Mouse (Mus musculus) liver, embryonic 12.5 days (tissue): ENCODE data around the gene Hadha. TPM values are rescaled to one million over a fixed set of nuclear protein-coding genes. Genes with fewer than 3 reads are reported as not detected.

Experiments used
- ATAC-seq: fragments of 200-750 bp; cut with Nextera tagmentation; 2 replicates; pipeline ENCODE4 v1.8.0; 2017; ENCODE audit warnings: moderate number of reproducible peaks, mild to moderate bottlenecking, moderate library complexity
- H3K27ac ChIP-seq: fragments of 300-500 bp; sonication (generic); 2 replicates; pipeline ENCODE4 v1.5.1; 2016; ENCODE audit warnings: mild to moderate bottlenecking
- H3K27me3 ChIP-seq: fragments of 300-500 bp; sonication (generic); replicated peaks from 2 replicates; pipeline ENCODE4 v1.6.1; 2016; ENCODE audit warnings: mild to moderate bottlenecking, moderate library complexity
- H3K36me3 ChIP-seq: fragments of 300-500 bp; sonication (generic); 2 replicates; pipeline ENCODE4 v1.6.1; 2016; ENCODE audit warnings: mild to moderate bottlenecking, moderate library complexity
- H3K4me1 ChIP-seq: fragments of 300-500 bp; sonication (generic); 2 replicates; pipeline ENCODE4 v1.6.1; 2016
- H3K4me2 ChIP-seq: fragments of 300-500 bp; sonication (generic); 2 replicates; pipeline ENCODE4 v1.6.1; 2016; ENCODE audit warnings: mild to moderate bottlenecking, moderate library complexity
- H3K4me3 ChIP-seq: fragments of 300-500 bp; sonication (generic); 2 replicates; pipeline ENCODE4 v1.5.1; 2016; ENCODE audit warnings: mild to moderate bottlenecking, moderate library complexity
- H3K9ac ChIP-seq: fragments of 300-500 bp; sonication (generic); 2 replicates; pipeline ENCODE4 v1.6.1; 2016; ENCODE audit warnings: mild to moderate bottlenecking, moderate library complexity
- H3K9me3 ChIP-seq: fragments of 300-500 bp; sonication (generic); replicated peaks from 2 replicates; pipeline ENCODE4 v1.6.1; 2016; ENCODE audit warnings: mild to moderate bottlenecking, moderate library complexity
- WGBS: fragments of 180-500 bp; shearing (Covaris S2); methylation state at CpG from one replicate; pipeline ENCODE4 v1.1.7; 2016; ENCODE audit not compliant: insufficient replicate concordance; 5-methylcytosine and 5-hydroxymethylcytosine counted together
- polyA plus RNA-seq: library from polyadenylated mRNA; unstranded; fragments of >200 nt; fragmentation: Nextera tagmentation; extraction: Ambion mirVana; gene quantifications from 2 replicates; pipeline ENCODE4 v1.2.1, GENCODE M21; 2016

The Hadha gene
- polyA plus RNA-seq, 1 experiment from 2014 or later = 92.2 TPM

DNA sequence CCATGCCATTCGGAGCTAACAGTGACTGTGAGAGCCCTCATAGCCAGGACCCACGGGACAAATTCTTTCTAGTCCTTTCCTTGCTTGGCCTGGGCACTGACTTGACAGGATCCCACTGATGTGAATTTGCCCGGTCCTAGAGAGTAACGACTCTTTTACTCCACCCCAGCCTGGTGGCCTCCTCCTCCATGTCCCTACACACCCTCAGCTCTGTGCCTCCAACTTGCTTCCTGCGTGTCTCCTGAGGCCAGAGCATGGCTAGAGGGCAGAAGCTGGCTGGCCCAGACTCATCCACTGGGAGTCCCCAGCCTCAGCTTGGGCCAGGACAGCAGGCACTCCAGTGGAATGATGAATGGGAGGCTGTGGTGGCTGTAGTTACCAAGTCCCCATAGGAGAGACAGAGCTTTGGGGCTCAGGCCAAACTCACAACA lies 47.3 kb downstream of the Hadha start:
- Histone ChIP-seq H3K4me3 (no peak overlapping the region), H3K36me3 (no peaks in the 10 kb centered on the region), H3K27me3 (peaks cover 98% of the 10 kb centered on the region), H3K4me2 (no peak overlapping the region), H3K9ac (no peak overlapping the region), H3K9me3 (no peaks in the 10 kb centered on the region), H3K27ac (no peak overlapping the region), H3K4me1 (peaks cover 27% of the 10 kb centered on the region)
- no peak for ATAC-seq
- 22% methylated on average over 5 of the region's 5 CpGs for WGBS

DNA sequence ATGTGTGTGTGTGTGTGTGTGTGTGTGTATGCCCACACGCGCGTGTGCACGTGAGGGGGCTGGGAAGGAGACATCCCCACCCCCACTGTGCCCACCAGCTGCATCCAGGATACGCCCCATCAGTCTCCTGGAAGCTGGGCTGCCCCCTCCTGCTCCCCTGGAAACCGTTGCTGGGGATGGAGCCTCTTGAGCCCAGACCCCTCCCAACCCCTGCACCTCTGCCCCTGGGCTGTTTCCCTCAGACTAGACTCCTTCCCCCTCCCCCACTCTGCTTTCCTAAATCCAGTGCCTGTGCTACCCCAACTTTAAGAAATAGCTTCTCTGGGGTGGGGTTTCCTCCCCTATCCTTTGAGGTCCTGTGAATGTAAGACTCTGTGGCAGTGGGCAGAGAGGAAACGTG lies 47.8 kb downstream of the Hadha start:
- no peaks in the 10 kb centered on the region for H3K36me3 ChIP-seq
- H3K4me1 ChIP-seq = peaks cover 27% of the 10 kb centered on the region
- no peak overlapping the region for H3K4me2 ChIP-seq
- no peak overlapping the region for H3K27ac ChIP-seq
- no peak overlapping the region for H3K9ac ChIP-seq
- peaks cover 98% of the 10 kb centered on the region for H3K27me3 ChIP-seq
- no peak overlapping the region for H3K4me3 ChIP-seq
- WGBS = 28% methylated on average over 7 of the region's 7 CpGs
- H3K9me3 ChIP-seq = no peaks in the 10 kb centered on the region
- no peak for ATAC-seq

DNA sequence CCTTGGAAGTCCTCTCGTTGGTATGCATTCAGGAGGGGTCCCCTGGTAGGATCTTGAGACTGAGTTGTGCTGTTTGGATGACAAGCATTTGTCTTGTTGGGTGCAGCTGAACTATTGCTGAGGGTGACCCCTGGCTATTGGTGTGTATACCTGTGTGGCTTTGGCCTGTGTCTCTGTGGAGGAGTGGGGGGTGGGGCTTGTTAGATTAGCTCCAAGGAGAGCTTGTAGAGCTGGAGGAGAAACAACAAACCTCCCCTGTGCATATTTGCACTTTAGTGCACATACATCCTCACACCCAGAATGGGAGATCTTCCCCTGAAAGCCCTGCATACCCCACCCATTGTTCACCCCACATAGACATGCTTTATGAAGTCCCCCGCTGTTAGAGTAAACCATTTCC lies 48.2 kb downstream of the Hadha start:
- H3K27me3 ChIP-seq = peaks cover 94% of the 10 kb centered on the region
- no peak overlapping the region for H3K4me2 ChIP-seq
- no peaks in the 10 kb centered on the region for H3K9me3 ChIP-seq
- H3K4me1 ChIP-seq = peaks cover 27% of the 10 kb centered on the region
- 25% methylated on average over 2 of the region's 2 CpGs for WGBS
- H3K4me3 ChIP-seq = no peak overlapping the region
- H3K27ac ChIP-seq = no peak overlapping the region
- H3K9ac ChIP-seq = no peak overlapping the region
- no peak for ATAC-seq
- H3K36me3 ChIP-seq = no peaks in the 10 kb centered on the region

DNA sequence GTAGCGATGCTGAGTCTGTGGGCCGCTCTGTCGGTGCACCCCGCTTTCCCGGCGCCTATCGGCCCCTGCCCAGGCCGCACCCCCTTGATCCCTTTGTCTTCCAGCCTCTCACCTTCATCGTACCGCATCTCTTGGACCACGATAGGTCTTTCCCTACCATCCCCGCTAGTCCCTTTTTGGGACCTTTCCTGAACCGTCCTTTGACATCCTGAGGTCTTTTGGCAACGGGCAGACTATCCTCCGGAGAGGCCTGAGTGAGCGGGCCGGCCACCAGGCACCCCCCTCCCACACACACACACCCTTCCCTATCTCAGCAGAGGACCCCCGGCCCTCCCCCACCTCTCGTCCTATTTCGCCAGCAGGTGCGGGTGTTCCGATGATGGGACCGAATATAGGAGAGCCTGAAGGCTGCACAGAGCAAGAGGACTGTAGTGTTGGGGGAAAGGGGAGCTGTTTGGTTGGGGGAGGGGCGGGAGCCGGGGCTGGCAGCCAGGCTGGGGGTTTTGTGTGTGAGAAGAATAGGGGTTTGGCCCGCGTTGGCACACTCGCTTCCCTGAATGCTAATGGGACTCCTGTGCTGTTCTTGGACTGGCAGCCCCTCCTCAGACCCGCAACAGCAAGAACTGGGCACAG lies 49.2 kb downstream of the Hadha start, which contains the start of gene 3110082J24Rik:
3110082J24Rik (minus strand) TSS at position 419 of the 633 bp plus-strand sequence.
- Histone ChIP-seq H3K4me2 (peak within 1 kb of the TSS; percentile 67), H3K9me3 (0 out of 2 replicates have a peak, but pooled peaks cover 7% of the 10 kb centered on the region), H3K9ac (0 out of 2 replicates have a peak within 1 kb of the TSS, but pooled peaks have one; percentile 12), H3K27ac (no peak within 1 kb of the TSS), H3K27me3 (peaks cover 84% of the 10 kb centered on the region), H3K36me3 (no peaks in the 10 kb centered on the region), H3K4me3 (peak within 1 kb of the TSS; percentile 44), H3K4me1 (peaks cover 18% of the 10 kb centered on the region)
- no peak for ATAC-seq
- 4% methylated on average over 29 of the region's 29 CpGs for WGBS

DNA sequence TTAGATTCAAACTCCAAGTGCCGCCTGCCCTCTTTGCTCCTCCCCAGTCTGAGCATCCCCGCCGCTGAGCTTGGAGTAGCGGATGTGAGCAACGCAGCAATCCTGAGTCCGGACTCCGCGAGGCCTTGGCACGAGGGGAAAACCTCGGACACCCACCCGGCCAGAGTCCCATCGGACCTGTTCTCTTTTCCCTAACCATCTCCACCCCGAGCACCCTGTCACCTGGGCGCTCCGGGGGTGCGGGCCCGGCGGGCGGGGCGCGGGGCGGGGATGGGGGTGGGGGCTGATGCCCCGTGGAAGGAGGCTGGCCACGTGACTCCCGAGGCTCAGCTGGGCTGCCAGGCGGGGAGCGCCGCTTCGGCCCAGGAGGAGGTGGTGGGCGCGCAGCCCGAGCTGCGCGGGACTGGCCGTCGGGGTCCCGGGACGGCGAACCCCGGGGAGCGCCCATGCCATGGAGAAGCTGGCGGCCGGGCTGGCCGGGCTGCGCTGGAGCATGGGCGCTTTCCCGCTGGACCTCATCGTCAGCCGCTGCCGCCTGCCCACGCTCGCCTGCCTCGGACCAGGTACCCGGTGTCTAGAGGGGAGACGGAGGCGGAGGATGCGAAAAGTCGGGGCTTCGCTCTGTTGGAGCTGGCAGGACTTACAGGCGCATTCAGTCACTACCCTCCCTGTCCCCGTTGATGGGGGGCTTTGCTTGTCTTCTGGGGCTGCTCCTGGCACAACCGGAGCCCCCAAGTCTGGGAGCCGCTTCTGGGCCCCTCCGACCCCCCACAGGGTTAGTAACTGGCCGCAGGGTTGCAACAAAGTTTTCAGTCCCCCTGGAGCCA lies 49.9 kb downstream of the Hadha start, which contains the start of gene Garem2:
Garem2 (plus strand) TSS at position 321 of the 827 bp plus-strand sequence.
- H3K4me3 ChIP-seq = peak within 1 kb of the TSS; percentile 44
- WGBS = 3% methylated on average over 61 of the region's 65 CpGs
- 0 out of 2 replicates have a peak within 1 kb of the TSS, but pooled peaks have one; percentile 12 for H3K9ac ChIP-seq
- no peak within 1 kb of the TSS for H3K27ac ChIP-seq
- H3K4me1 ChIP-seq = peaks cover 11% of the 10 kb centered on the region; the same call in 1 of the 2 replicates
- H3K36me3 ChIP-seq = no peaks in the 10 kb centered on the region
- H3K4me2 ChIP-seq = peak within 1 kb of the TSS; percentile 67
- ATAC-seq = no peak
- 0 out of 2 replicates have a peak, but pooled peaks cover 10% of the 10 kb centered on the region for H3K9me3 ChIP-seq
- peaks cover 77% of the 10 kb centered on the region for H3K27me3 ChIP-seq

DNA sequence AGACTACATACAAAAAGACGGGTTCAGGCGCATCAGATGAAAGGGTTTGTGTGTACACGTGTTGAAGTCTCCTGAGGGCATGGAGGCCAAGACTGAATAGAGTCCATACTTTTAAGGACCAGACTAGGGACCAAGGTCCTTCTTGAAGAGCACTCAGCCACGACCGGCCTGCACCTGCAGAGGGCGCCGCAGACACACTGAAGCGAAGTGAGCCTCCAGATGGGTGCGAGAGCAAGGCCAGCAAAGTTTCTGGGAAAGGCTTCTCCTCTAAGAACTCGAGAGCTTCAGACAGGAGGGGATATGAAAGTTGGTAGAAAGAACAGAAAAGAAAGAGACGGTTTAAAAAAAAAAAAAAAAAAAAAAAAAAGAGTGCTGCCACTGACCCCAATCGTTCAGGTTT lies 50.6 kb downstream of the Hadha start:
- Histone ChIP-seq H3K27ac (no peak overlapping the region), H3K27me3 (peaks cover 70% of the 10 kb centered on the region), H3K4me1 (peaks cover 9% of the 10 kb centered on the region; the same call in 1 of the 2 replicates), H3K4me3 (peak overlapping the region; percentile 44; the same call in 1 of the 2 replicates), H3K36me3 (no peaks in the 10 kb centered on the region), H3K4me2 (peak overlapping the region; percentile 67; the same call in 1 of the 2 replicates), H3K9me3 (0 out of 2 replicates have a peak, but pooled peaks cover 14% of the 10 kb centered on the region), H3K9ac (no peak overlapping the region)
- no peak for ATAC-seq
- WGBS = 3% methylated on average over 12 of the region's 12 CpGs

DNA sequence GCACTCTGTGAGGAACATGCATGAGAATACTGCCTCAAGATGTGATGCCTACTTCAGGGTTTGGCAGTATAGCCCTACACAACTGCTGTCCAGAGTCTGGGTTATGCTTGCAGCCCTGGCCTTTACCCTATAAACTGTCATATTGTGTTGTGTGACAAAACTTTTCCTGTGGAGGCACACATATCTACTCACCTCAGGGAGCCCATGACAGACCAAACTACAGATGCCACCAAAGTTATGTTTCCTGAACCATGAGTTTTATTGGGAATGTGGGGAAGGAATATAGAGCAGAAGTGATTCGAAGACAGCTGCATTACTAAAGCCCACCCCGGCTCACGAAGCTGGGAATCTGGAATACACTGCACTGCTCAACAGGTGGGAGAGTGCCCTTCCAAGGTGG lies 51.6 kb downstream of the Hadha start:
- Histone ChIP-seq H3K4me3 (no peak overlapping the region), H3K9me3 (0 out of 2 replicates have a peak, but pooled peaks cover 14% of the 10 kb centered on the region), H3K27me3 (peaks cover 62% of the 10 kb centered on the region), H3K4me1 (peaks cover 9% of the 10 kb centered on the region; the same call in 1 of the 2 replicates), H3K9ac (no peak overlapping the region), H3K27ac (no peak overlapping the region), H3K36me3 (no peaks in the 10 kb centered on the region), H3K4me2 (no peak overlapping the region)
- WGBS = 66% methylated on average over 3 of the region's 3 CpGs
- ATAC-seq = no peak

DNA sequence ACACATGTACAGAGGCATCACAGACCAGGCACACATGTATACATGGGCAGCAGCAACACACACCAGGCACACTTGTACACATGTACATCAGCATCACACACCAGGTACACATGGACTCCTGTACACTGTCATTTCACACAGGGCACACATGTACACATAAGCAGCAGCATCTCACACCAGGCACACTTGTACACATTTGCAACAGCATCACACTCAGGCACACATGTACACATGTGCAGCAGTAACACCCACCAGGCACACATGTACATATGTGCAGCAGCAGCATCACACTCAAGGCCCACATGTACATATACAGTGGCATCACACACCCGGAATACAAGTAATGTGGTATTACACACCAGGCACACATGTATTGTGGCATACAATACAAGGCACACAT lies 56.7 kb downstream of the Hadha start:
- no peak overlapping the region for H3K4me3 ChIP-seq
- WGBS = 62% methylated on average over 1 of the region's 1 CpGs
- H3K4me2 ChIP-seq = no peak overlapping the region
- peaks cover 11% of the 10 kb centered on the region for H3K27me3 ChIP-seq
- no peak for ATAC-seq
- no peak overlapping the region for H3K9ac ChIP-seq
- H3K9me3 ChIP-seq = 0 out of 2 replicates have a peak, but pooled peaks cover 14% of the 10 kb centered on the region
- H3K4me1 ChIP-seq = no peaks in the 10 kb centered on the region
- H3K36me3 ChIP-seq = no peaks in the 10 kb centered on the region
- H3K27ac ChIP-seq = no peak overlapping the region

DNA sequence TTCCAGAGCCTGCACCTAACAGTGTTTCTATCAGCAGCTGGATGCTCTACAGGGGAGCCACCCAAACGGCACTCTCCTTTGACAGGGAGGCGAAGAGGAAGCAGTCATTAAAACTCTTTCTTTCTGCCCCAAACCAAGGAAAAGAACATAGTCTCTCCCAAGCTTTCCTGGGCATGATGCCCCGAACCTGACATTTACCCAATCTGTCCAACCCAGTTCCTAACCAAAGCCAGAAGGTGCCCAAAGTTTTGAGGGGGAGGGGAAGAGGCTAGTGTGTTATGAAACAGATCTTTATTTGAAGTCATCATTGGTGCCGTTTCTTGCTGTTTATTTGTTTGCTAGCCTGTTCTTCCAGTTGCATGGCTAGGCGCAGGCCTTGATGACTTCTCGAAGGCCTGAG lies 59.2 kb downstream of the Hadha start:
- no peaks in the 10 kb centered on the region for H3K27me3 ChIP-seq
- H3K4me2 ChIP-seq = no peak overlapping the region
- ATAC-seq = no peak
- H3K9me3 ChIP-seq = 0 out of 2 replicates have a peak, but pooled peaks cover 6% of the 10 kb centered on the region
- no peaks in the 10 kb centered on the region for H3K36me3 ChIP-seq
- no peak overlapping the region for H3K27ac ChIP-seq
- no peak overlapping the region for H3K4me3 ChIP-seq
- H3K4me1 ChIP-seq = no peaks in the 10 kb centered on the region
- H3K9ac ChIP-seq = no peak overlapping the region
- 51% methylated on average over 6 of the region's 6 CpGs for WGBS

DNA sequence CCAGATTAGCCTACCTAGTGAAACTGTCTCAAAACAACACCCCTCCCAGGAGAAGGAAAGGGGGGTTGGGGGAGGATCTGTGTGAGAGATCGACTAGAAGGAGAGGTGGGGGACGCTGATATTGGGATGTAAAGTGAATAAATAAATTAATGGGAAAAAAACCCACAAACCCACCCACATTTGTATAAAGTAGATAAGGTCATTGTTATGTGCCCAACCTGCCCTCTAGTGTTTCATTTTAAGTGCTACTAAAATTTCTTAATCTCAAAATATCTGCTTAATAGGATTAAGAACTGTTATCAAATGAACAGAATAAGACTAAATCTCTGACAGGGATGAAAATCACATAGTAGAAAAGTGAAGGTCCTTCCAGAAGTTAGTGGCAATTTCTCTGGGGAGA lies 60.6 kb downstream of the Hadha start:
- Histone ChIP-seq H3K9me3 (no peaks in the 10 kb centered on the region), H3K4me1 (no peaks in the 10 kb centered on the region), H3K4me2 (no peak overlapping the region), H3K27me3 (no peaks in the 10 kb centered on the region), H3K9ac (no peak overlapping the region), H3K27ac (no peak overlapping the region), H3K4me3 (no peak overlapping the region), H3K36me3 (no peaks in the 10 kb centered on the region)
- 46% methylated on average over 2 of the region's 2 CpGs for WGBS
- no peak for ATAC-seq

DNA sequence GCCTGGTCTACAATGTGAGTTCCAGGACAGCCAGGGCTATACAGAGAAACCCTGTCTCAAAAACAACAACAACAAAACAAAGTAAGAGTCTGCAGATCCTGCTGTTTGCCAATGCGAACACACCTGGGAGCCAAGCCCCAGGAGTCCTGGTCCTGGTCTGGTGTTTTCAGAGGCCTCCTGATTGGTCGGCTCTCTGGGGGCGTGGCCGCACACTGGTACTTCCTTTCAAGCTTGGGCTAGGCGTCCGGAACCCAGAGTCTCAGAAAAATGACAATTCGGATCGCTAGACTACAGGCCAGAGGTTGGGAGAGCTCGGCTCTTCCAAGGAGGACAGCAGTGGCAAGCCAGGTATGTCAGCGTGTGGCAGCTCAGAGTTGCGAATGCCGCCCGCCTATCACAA lies 62.3 kb downstream of the Hadha start:
- WGBS = 44% methylated on average over 13 of the region's 13 CpGs
- Histone ChIP-seq H3K4me2 (peak overlapping the region; percentile 45), H3K27me3 (no peaks in the 10 kb centered on the region), H3K27ac (no peak overlapping the region), H3K4me3 (peak overlapping the region; percentile 17; the same call in 1 of the 2 replicates), H3K9ac (no peak overlapping the region), H3K36me3 (no peaks in the 10 kb centered on the region), H3K4me1 (no peaks in the 10 kb centered on the region), H3K9me3 (no peaks in the 10 kb centered on the region)
- ATAC-seq = no peak
